Mouse (Mus musculus): ENCODE results near the gene Gm1113. TPM values are rescaled to one million over a fixed set of nuclear protein-coding genes. Genes with fewer than 3 reads are reported as not detected.

Gene Gm1113
- polyA plus RNA-seq, 1 experiment from 2014 or later = not detected

DNA sequence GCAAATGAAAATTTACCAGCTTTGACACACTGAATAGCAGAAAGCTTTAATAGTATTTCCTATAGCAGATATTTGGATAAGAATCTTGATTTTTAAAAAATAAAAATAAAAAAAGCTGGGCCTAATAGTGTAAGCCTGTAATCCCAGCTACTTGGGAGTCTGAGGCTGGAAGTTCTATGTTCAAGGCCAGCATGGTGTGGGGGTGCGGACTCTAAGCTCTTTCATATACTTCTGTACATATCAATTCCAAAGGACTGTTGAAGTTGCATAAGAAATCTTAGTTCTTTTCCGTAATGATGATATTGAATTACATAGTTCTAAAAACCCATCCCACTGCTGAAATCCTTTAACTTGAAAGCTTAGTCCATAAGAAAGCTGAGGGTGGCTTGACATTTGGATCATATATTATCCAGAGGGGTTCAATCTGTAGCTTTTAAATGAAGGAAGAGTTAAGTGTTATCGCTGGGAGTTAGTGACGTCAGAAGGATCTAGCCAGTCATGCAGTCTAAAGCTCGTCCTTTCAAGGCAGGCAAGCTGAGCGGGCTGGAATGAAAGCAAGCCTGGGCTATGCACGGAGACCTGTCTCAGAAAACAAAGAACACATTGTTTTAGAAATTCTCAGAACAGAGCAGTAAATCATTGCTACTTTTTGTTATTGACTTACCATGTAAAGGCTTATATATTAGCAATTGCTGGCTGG lies 24.9 kb downstream of the Gm1113 start:
- no peak for ATAC-seq
- Histone ChIP-seq H3K4me1 (ENCODE audit: control insufficient read depth, insufficient read depth, low read length) (no peaks in the 10 kb centered on the region), H3K9ac (ENCODE audit: low read depth, low read length) (no peak overlapping the region), H3K27ac (ENCODE audit: low read length) (no peak overlapping the region), H3K27me3 (ENCODE audit: control insufficient read depth, insufficient read depth, low read depth, low read length) (no peaks in the 10 kb centered on the region), H3K36me3 (ENCODE audit: control insufficient read depth, insufficient read depth, low read length) (peaks cover 11% of the 10 kb centered on the region; the same call in 1 of the 2 replicates), H3K4me2 (ENCODE audit: low read length) (no peak overlapping the region), H3K4me3 (ENCODE audit: low read depth, low read length) (no peak overlapping the region), H3K9me3 (replicated peaks; ENCODE audit: control insufficient read depth, low read length, poor library complexity, severe bottlenecking) (no peaks in the 10 kb centered on the region)
- WGBS = 55% methylated on average over 7 of the region's 7 CpGs

- H3K4me2 ChIP-seq (ENCODE audit: low read length) = no peak overlapping the region
- H3K27me3 ChIP-seq (ENCODE audit: control insufficient read depth, insufficient read depth, low read depth, low read length) = no peaks in the 10 kb centered on the region
- no peak overlapping the region for H3K4me3 ChIP-seq (ENCODE audit: low read depth, low read length)
- no peak overlapping the region for H3K27ac ChIP-seq (ENCODE audit: low read length)
- H3K4me1 ChIP-seq (ENCODE audit: control insufficient read depth, insufficient read depth, low read length) = no peaks in the 10 kb centered on the region
- H3K9me3 ChIP-seq (replicated peaks; ENCODE audit: control insufficient read depth, low read length, poor library complexity, severe bottlenecking) = no peaks in the 10 kb centered on the region
- ATAC-seq = no peak
- WGBS = 83% methylated on average over 11 of the region's 11 CpGs
- peaks cover 19% of the 10 kb centered on the region; the same call in 1 of the 2 replicates for H3K36me3 ChIP-seq (ENCODE audit: control insufficient read depth, insufficient read depth, low read length)
- H3K9ac ChIP-seq (ENCODE audit: low read depth, low read length) = no peak overlapping the region
Observed at GRCm38 (mm10) chr9:35491109-35491866, 26.8 kb downstream of the Gm1113 start.

DNA sequence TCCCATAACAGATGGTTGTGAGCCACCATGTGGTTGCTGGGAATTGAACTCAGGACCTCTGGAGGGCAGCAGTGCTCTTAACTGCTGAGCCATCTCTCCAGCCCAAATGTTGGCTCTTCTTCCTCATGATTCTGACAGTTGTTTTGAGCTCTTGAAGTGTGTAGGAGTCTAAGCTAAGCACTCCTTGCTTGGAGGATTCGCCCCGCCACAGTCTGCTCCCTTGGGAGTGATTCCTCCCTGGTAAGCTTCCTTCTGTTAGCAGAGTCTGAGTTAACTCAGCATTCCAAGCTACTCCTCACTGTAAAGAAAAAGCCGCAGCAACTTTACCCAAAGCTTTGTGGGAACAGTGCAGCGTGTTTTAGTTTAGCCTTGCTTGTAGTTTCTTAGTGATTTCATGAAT lies 29.6 kb downstream of the Gm1113 start:
- Histone ChIP-seq H3K4me3 (ENCODE audit: low read depth, low read length) (no peak overlapping the region), H3K27ac (ENCODE audit: low read length) (no peak overlapping the region), H3K9ac (ENCODE audit: low read depth, low read length) (no peak overlapping the region), H3K4me2 (ENCODE audit: low read length) (no peak overlapping the region), H3K9me3 (replicated peaks; ENCODE audit: control insufficient read depth, low read length, poor library complexity, severe bottlenecking) (no peaks in the 10 kb centered on the region), H3K36me3 (ENCODE audit: control insufficient read depth, insufficient read depth, low read length) (peaks cover 19% of the 10 kb centered on the region; the same call in 1 of the 2 replicates), H3K4me1 (ENCODE audit: control insufficient read depth, insufficient read depth, low read length) (no peaks in the 10 kb centered on the region), H3K27me3 (ENCODE audit: control insufficient read depth, insufficient read depth, low read depth, low read length) (no peaks in the 10 kb centered on the region)
- no peak for ATAC-seq
- 94% methylated on average over 4 of the region's 4 CpGs for WGBS

GRCm38 (mm10) chr9:35486616-35487015 lies 31.5 kb downstream of the Gm1113 start:
- H3K9me3 ChIP-seq (replicated peaks; ENCODE audit: control insufficient read depth, low read length, poor library complexity, severe bottlenecking) = no peaks in the 10 kb centered on the region
- peaks cover 16% of the 10 kb centered on the region; the same call in 1 of the 2 replicates for H3K36me3 ChIP-seq (ENCODE audit: control insufficient read depth, insufficient read depth, low read length)
- no peak for ATAC-seq
- 91% methylated on average over 13 of the region's 13 CpGs for WGBS
- no peak overlapping the region for H3K4me3 ChIP-seq (ENCODE audit: low read depth, low read length)
- H3K4me1 ChIP-seq (ENCODE audit: control insufficient read depth, insufficient read depth, low read length) = no peaks in the 10 kb centered on the region
- no peak overlapping the region for H3K27ac ChIP-seq (ENCODE audit: low read length)
- no peaks in the 10 kb centered on the region for H3K27me3 ChIP-seq (ENCODE audit: control insufficient read depth, insufficient read depth, low read depth, low read length)
- H3K9ac ChIP-seq (ENCODE audit: low read depth, low read length) = no peak overlapping the region
- no peak overlapping the region for H3K4me2 ChIP-seq (ENCODE audit: low read length)

- no peak overlapping the region for H3K4me3 ChIP-seq (ENCODE audit: low read depth, low read length)
- H3K27me3 ChIP-seq (ENCODE audit: control insufficient read depth, insufficient read depth, low read depth, low read length) = no peaks in the 10 kb centered on the region
- peaks cover 12% of the 10 kb centered on the region; the same call in 1 of the 2 replicates for H3K36me3 ChIP-seq (ENCODE audit: control insufficient read depth, insufficient read depth, low read length)
- H3K9me3 ChIP-seq (replicated peaks; ENCODE audit: control insufficient read depth, low read length, poor library complexity, severe bottlenecking) = no peaks in the 10 kb centered on the region
- H3K9ac ChIP-seq (ENCODE audit: low read depth, low read length) = no peak overlapping the region
- no peak overlapping the region for H3K27ac ChIP-seq (ENCODE audit: low read length)
- H3K4me2 ChIP-seq (ENCODE audit: low read length) = no peak overlapping the region
- ATAC-seq = no peak
- H3K4me1 ChIP-seq (ENCODE audit: control insufficient read depth, insufficient read depth, low read length) = no peaks in the 10 kb centered on the region
- 87% methylated on average over 3 of the region's 3 CpGs for WGBS
Observed at GRCm38 (mm10) chr9:35483949-35484348, 34.1 kb downstream of the Gm1113 start.

DNA sequence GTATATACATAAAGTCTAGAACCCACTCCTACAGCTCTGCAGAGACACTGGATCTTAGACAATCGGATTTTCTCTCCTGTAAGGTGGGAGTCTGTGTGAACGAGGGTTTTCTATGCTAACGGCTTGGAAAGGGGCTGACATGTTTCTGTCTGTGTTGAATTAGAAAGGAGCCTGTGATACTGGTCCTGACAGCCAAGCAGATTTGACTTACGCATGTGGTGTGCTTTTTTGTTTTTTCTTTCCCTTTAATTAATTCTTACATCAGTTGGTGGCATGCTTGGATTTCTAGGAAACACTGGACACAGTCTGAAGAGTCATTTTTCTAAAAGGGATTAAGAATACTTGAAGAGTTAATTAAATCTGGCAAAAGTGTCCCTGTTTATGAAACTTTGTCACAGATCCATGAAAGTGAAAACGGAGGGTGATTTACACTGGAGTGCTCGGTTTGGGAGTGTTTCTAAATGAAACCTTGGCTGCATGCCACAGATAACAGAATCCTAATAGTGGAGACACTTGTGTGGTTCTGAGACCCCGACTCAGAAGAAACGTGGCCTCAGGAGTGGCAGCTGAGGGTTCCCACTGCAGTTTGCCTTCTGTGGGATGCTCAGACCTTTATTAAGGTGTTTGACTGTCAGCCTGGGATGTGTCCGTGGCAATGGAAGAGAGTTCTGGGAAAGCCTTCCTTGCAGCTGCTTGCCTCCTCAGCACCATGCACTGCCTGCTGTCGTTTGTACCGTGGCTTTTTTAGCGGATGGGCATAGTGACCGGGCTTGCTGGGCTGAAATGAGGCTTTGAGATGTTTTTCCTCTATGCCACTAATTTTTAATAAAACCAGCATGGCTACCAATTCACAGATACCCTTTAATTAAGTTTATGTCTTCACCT lies 35.8 kb downstream of the Gm1113 start:
- Histone ChIP-seq H3K36me3 (ENCODE audit: control insufficient read depth, insufficient read depth, low read length) (peaks cover 14% of the 10 kb centered on the region), H3K9ac (ENCODE audit: low read depth, low read length) (no peak overlapping the region), H3K4me1 (ENCODE audit: control insufficient read depth, insufficient read depth, low read length) (no peaks in the 10 kb centered on the region), H3K4me2 (ENCODE audit: low read length) (no peak overlapping the region), H3K9me3 (replicated peaks; ENCODE audit: control insufficient read depth, low read length, poor library complexity, severe bottlenecking) (no peaks in the 10 kb centered on the region), H3K4me3 (ENCODE audit: low read depth, low read length) (no peak overlapping the region), H3K27me3 (ENCODE audit: control insufficient read depth, insufficient read depth, low read depth, low read length) (no peaks in the 10 kb centered on the region), H3K27ac (ENCODE audit: low read length) (no peak overlapping the region)
- no peak for ATAC-seq
- WGBS = 65% methylated on average over 13 of the region's 13 CpGs

DNA sequence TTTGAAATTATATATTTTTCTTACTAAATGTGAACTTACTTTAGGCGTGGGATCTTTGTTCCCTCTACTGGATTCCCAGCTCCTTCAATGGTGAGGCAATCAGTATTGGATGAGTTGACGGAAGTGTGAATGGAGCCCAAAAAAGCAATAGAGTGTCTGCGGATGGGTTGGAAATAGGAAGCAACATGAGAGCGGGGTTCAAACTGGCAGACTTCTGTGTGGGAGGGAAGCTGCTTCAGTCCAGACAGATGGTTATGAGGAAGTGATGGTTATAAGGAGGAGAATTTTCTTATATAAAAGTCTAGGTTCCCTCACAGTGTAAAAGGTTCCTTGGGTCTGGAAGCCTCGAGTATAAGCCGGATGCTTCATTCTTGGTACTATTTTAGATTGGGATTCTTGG lies 38.6 kb downstream of the Gm1113 start:
- H3K9ac ChIP-seq (ENCODE audit: low read depth, low read length) = no peak overlapping the region
- H3K9me3 ChIP-seq (replicated peaks; ENCODE audit: control insufficient read depth, low read length, poor library complexity, severe bottlenecking) = no peaks in the 10 kb centered on the region
- H3K27me3 ChIP-seq (ENCODE audit: control insufficient read depth, insufficient read depth, low read depth, low read length) = no peaks in the 10 kb centered on the region
- peaks cover 11% of the 10 kb centered on the region for H3K36me3 ChIP-seq (ENCODE audit: control insufficient read depth, insufficient read depth, low read length)
- 94% methylated on average over 6 of the region's 6 CpGs for WGBS
- no peak overlapping the region for H3K4me2 ChIP-seq (ENCODE audit: low read length)
- ATAC-seq = no peak
- H3K4me1 ChIP-seq (ENCODE audit: control insufficient read depth, insufficient read depth, low read length) = no peaks in the 10 kb centered on the region
- H3K27ac ChIP-seq (ENCODE audit: low read length) = no peak overlapping the region
- no peak overlapping the region for H3K4me3 ChIP-seq (ENCODE audit: low read depth, low read length)

- Histone ChIP-seq H3K4me3 (ENCODE audit: low read depth, low read length) (no peak overlapping the region), H3K4me1 (ENCODE audit: control insufficient read depth, insufficient read depth, low read length) (no peaks in the 10 kb centered on the region), H3K27me3 (ENCODE audit: control insufficient read depth, insufficient read depth, low read depth, low read length) (no peaks in the 10 kb centered on the region), H3K9me3 (replicated peaks; ENCODE audit: control insufficient read depth, low read length, poor library complexity, severe bottlenecking) (no peaks in the 10 kb centered on the region), H3K27ac (ENCODE audit: low read length) (no peak overlapping the region), H3K4me2 (ENCODE audit: low read length) (no peak overlapping the region), H3K36me3 (ENCODE audit: control insufficient read depth, insufficient read depth, low read length) (peaks cover 15% of the 10 kb centered on the region), H3K9ac (ENCODE audit: low read depth, low read length) (no peak overlapping the region)
- WGBS = 90% methylated on average over 7 of the region's 7 CpGs
- no peak for ATAC-seq
Observed at GRCm38 (mm10) chr9:35475394-35475793, 42.7 kb downstream of the Gm1113 start.
